Mouse (Mus musculus): ENCODE measurements at regions not wholly inside any gene's neighbourhood (a gene's known extent, or its start where the extent isn't known, plus 50 kb on each side); places are given as distances from the start of the nearest gene placed in this dataset.

DNA sequence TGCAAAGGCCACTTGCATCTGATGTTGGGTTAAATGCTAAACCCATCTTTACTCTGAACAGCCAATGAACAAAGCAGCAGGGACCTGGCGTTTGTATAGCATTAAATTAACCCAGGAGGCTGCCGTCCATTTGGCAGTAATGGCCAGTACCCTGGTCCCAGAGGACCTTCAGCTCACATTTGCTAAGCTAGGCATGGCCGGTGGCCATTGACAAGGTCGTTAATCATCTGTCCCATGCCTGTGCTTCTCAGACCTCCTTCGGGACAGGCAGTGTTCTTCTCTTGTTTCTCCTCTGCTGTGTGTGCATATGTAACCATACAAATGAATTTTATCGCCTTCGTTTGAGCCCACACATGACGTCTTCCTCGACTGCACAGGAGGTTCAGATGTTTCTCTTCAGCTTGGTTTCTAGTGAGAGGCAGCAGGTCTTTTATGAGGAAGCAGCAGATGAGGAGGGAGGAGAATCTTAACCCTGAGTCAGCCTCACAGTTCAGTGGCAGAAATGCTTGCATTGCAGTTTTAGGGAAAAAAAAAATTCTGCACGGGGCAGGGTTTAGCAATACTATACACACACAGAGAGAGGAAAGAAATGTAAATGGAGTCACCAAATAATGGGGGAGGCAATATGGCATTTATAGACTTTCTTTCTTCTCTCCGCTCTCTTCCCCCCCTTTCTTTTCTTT, 235.9 kb downstream of the Med10 start:
- 50% methylated on average over 11 of the region's 11 CpGs for WGBS
- Histone ChIP-seq H3K36me3 (ENCODE audit: control insufficient read depth, insufficient read depth, low read length) (no peaks in the 10 kb centered on the region), H3K4me3 (ENCODE audit: low read depth, low read length) (no peak overlapping the region), H3K4me1 (ENCODE audit: control insufficient read depth, insufficient read depth, insufficient read length, low read length) (no peaks in the 10 kb centered on the region), H3K27ac (ENCODE audit: insufficient read depth, low read depth, low read length) (no peak overlapping the region), H3K27me3 (ENCODE audit: control insufficient read depth, insufficient read depth, low read length) (no peaks in the 10 kb centered on the region)
- no peak for TF ChIP-seq CTCF (IDR thresholded peaks at IDR 0.05; ENCODE audit: extremely low read depth, insufficient read length, insufficient replicate concordance, low read depth, low read length)
- no peak for TF ChIP-seq POLR2A (IDR thresholded peaks at IDR 0.05; ENCODE audit: low read depth, low read length)

DNA sequence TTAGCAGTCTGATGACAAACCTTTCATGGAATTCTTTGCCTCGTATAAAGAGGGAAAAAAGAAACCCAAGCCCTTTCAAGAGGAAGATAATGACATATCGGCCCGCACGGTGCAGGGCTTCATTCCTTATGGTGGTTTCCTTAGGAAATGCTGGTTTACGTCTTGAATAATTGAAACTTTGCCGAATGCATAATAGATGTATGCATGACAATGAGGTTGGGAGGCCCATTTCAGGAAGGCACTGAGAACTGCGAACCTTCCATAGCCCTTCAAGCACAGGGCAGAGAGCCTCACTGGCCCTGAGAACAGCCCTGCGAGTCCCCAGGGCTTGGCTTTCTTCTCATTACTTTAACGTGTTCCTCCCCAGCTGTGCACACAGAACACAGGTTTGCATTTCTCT, 255.7 kb downstream of the Med10 start:
- no peak overlapping the region for H3K4me3 ChIP-seq (ENCODE audit: low read depth, low read length)
- no peaks in the 10 kb centered on the region for H3K27me3 ChIP-seq (ENCODE audit: control insufficient read depth, insufficient read depth, low read length)
- H3K4me1 ChIP-seq (ENCODE audit: control insufficient read depth, insufficient read depth, insufficient read length, low read length) = no peaks in the 10 kb centered on the region
- no peaks in the 10 kb centered on the region for H3K36me3 ChIP-seq (ENCODE audit: control insufficient read depth, insufficient read depth, low read length)
- 76% methylated on average over 9 of the region's 9 CpGs for WGBS
- TF ChIP-seq CTCF (IDR thresholded peaks at IDR 0.05; ENCODE audit: extremely low read depth, insufficient read length, insufficient replicate concordance, low read depth, low read length) (no peak), POLR2A (IDR thresholded peaks at IDR 0.05; ENCODE audit: low read depth, low read length) (no peak)
- no peak overlapping the region for H3K27ac ChIP-seq (ENCODE audit: insufficient read depth, low read depth, low read length)

DNA sequence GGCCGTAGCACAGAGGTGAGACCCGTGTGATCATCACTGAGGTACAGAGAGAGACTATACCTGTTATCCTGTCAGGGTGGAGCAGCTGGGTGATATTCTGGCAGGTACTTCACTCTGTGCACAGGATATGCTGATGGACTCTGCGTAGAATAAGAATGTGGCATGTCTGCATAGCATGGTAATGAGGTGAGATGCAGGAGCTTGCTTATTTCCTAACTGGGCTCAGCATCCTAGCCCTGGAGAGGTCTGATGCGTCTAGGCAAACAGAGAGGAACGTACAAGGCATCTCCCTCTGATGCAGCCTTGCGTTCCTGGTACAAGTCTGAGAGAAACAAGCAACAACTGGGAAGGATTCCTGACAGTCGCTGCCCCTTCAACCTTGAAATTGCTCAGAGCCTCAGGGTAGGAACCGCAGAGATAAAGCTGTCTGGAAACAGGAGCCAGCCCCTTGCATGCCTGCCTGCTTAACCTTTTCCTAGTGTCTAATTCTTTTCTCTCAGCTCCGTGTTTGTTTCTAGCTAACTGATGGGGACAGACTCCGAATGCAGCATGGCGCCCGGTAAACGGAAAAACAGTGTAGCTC, 259.3 kb downstream of the Med10 start:
- H3K4me1 ChIP-seq (ENCODE audit: control insufficient read depth, insufficient read depth, insufficient read length, low read length) = no peaks in the 10 kb centered on the region
- no peaks in the 10 kb centered on the region for H3K27me3 ChIP-seq (ENCODE audit: control insufficient read depth, insufficient read depth, low read length)
- 77% methylated on average over 13 of the region's 13 CpGs for WGBS
- H3K4me3 ChIP-seq (ENCODE audit: low read depth, low read length) = no peak overlapping the region
- no peak overlapping the region for H3K27ac ChIP-seq (ENCODE audit: insufficient read depth, low read depth, low read length)
- no peaks in the 10 kb centered on the region for H3K36me3 ChIP-seq (ENCODE audit: control insufficient read depth, insufficient read depth, low read length)
- TF ChIP-seq POLR2A (IDR thresholded peaks at IDR 0.05; ENCODE audit: low read depth, low read length) (no peak), CTCF (IDR thresholded peaks at IDR 0.05; ENCODE audit: extremely low read depth, insufficient read length, insufficient replicate concordance, low read depth, low read length) (no peak)

DNA sequence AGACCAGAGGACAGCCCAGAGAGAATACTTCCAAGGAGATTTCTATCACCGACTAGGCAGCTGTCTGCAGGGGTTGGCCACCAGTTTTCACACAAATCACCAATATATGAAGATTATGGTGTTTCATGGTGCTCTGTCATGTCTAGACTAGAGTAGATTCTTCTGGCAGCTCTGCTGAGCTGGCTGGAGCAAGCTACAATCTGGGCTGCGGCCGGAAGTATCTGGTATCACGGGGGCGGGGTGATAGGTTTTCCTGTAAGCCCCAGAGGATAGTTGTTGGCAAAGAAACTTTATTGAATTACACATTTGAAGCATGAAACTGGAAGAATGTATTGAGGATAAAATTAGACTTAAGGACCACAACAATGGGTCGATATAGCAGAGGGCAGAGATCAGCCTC, 271.5 kb downstream of the Med10 start:
- WGBS = 75% methylated on average over 6 of the region's 6 CpGs

DNA sequence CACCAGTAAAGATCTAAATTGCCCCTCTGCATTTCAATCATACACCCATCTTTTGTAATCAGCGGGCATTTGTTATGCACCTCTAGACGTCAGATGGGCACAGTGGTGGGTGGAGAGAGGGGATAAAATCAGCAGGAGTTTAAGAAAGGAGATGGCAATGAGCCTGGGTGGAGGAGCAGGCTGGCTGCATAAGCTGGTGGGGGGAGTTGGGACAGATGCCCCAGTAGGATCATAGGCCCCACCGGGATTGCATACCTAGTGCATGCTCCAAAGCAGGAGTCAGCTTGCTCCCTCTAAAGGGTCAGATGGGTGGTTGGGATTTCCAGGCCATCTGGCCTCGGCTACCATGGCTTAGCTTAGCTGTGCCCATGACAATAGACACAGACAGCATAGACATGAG, 273.2 kb downstream of the Med10 start:
- H3K4me1 ChIP-seq (ENCODE audit: control insufficient read depth, insufficient read depth, insufficient read length, low read length) = no peaks in the 10 kb centered on the region
- no peak for TF ChIP-seq POLR2A (IDR thresholded peaks at IDR 0.05; ENCODE audit: low read depth, low read length)
- no peak for TF ChIP-seq CTCF (IDR thresholded peaks at IDR 0.05; ENCODE audit: extremely low read depth, insufficient read length, insufficient replicate concordance, low read depth, low read length)
- H3K27ac ChIP-seq (ENCODE audit: insufficient read depth, low read depth, low read length) = no peak overlapping the region
- H3K27me3 ChIP-seq (ENCODE audit: control insufficient read depth, insufficient read depth, low read length) = no peaks in the 10 kb centered on the region
- WGBS = 84% methylated on average over 4 of the region's 4 CpGs
- no peaks in the 10 kb centered on the region for H3K36me3 ChIP-seq (ENCODE audit: control insufficient read depth, insufficient read depth, low read length)
- no peak overlapping the region for H3K4me3 ChIP-seq (ENCODE audit: low read depth, low read length)

More for the DNA sequence above, 271.5 kb downstream of the Med10 start:
- no peak overlapping the region for H3K27ac ChIP-seq (ENCODE audit: insufficient read depth, low read depth, low read length)
- no peaks in the 10 kb centered on the region for H3K4me1 ChIP-seq (ENCODE audit: control insufficient read depth, insufficient read depth, insufficient read length, low read length)
- no peak overlapping the region for H3K4me3 ChIP-seq (ENCODE audit: low read depth, low read length)
- no peak for TF ChIP-seq CTCF (IDR thresholded peaks at IDR 0.05; ENCODE audit: extremely low read depth, insufficient read length, insufficient replicate concordance, low read depth, low read length)
- no peak for TF ChIP-seq POLR2A (IDR thresholded peaks at IDR 0.05; ENCODE audit: low read depth, low read length)
- H3K27me3 ChIP-seq (ENCODE audit: control insufficient read depth, insufficient read depth, low read length) = no peaks in the 10 kb centered on the region
- no peaks in the 10 kb centered on the region for H3K36me3 ChIP-seq (ENCODE audit: control insufficient read depth, insufficient read depth, low read length)

DNA sequence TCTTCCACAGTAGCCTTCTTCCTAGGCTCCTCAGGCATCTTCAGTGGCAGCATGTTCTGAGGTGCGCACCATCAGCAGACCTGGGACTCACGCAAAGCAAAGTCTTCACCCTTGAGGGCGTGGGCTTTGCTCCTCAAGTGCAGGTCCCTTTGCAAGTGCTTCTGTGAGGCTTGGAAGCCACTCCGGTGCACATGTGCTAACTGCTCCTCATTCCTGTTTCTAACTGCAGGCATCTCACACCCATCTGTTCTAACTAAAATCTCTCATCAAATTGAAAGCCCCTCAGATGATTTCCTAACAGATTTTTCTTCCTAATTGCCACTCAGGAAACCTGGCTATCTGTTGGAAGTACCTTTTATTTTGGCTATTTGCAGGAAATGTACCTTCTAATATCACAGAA, 278.9 kb downstream of the Med10 start:
- no peak overlapping the region for H3K4me3 ChIP-seq (ENCODE audit: low read depth, low read length)
- H3K4me1 ChIP-seq (ENCODE audit: control insufficient read depth, insufficient read depth, insufficient read length, low read length) = no peaks in the 10 kb centered on the region
- no peaks in the 10 kb centered on the region for H3K27me3 ChIP-seq (ENCODE audit: control insufficient read depth, insufficient read depth, low read length)
- 79% methylated on average over 4 of the region's 4 CpGs for WGBS
- H3K36me3 ChIP-seq (ENCODE audit: control insufficient read depth, insufficient read depth, low read length) = no peaks in the 10 kb centered on the region
- no peak overlapping the region for H3K27ac ChIP-seq (ENCODE audit: insufficient read depth, low read depth, low read length)
- TF ChIP-seq CTCF (IDR thresholded peaks at IDR 0.05; ENCODE audit: extremely low read depth, insufficient read length, insufficient replicate concordance, low read depth, low read length) (no peak), POLR2A (IDR thresholded peaks at IDR 0.05; ENCODE audit: low read depth, low read length) (no peak)

DNA sequence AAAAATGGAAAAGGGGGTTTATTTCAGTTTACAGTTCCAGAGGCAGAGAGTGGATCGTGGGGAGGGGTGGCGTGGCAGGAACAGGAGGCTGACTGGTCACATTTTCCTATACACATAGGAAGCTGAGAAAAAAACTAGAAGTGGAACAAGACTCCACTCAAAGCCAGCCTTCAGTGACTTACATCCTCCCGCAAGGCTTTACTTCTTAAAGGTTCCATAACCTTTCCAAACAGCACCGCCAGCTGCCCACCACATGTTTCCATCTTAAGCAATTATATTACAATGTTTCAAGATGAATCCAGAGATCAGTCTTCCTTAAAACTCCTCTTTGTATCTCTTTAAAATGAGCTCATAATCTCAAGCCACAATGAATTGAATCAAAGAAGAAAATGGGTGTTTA, 290.7 kb downstream of the Med10 start:
- WGBS = 66% methylated on average over 4 of the region's 4 CpGs
- Histone ChIP-seq H3K27ac (ENCODE audit: insufficient read depth, low read depth, low read length) (no peak overlapping the region), H3K27me3 (ENCODE audit: control insufficient read depth, insufficient read depth, low read length) (no peaks in the 10 kb centered on the region)

More for the DNA sequence above, 290.7 kb downstream of the Med10 start:
- TF ChIP-seq POLR2A (IDR thresholded peaks at IDR 0.05; ENCODE audit: low read depth, low read length) (no peak), CTCF (IDR thresholded peaks at IDR 0.05; ENCODE audit: extremely low read depth, insufficient read length, insufficient replicate concordance, low read depth, low read length) (no peak)
- H3K4me3 ChIP-seq (ENCODE audit: low read depth, low read length) = no peak overlapping the region
- no peaks in the 10 kb centered on the region for H3K36me3 ChIP-seq (ENCODE audit: control insufficient read depth, insufficient read depth, low read length)
- H3K4me1 ChIP-seq (ENCODE audit: control insufficient read depth, insufficient read depth, insufficient read length, low read length) = no peaks in the 10 kb centered on the region

All from small intestine, adult 2 months (tissue).